Mouse (Mus musculus): ENCODE results near the gene Zfp362.
A peak's percentile ranks its signal among the peaks of the same experiment; 100 is the strongest.

Zfp362 gene

GRCm38 (mm10) chr4:128727721-128728430 lies 78.0 kb downstream of the Zfp362 start:
- peak; percentile 81 for DNase-seq

DNA sequence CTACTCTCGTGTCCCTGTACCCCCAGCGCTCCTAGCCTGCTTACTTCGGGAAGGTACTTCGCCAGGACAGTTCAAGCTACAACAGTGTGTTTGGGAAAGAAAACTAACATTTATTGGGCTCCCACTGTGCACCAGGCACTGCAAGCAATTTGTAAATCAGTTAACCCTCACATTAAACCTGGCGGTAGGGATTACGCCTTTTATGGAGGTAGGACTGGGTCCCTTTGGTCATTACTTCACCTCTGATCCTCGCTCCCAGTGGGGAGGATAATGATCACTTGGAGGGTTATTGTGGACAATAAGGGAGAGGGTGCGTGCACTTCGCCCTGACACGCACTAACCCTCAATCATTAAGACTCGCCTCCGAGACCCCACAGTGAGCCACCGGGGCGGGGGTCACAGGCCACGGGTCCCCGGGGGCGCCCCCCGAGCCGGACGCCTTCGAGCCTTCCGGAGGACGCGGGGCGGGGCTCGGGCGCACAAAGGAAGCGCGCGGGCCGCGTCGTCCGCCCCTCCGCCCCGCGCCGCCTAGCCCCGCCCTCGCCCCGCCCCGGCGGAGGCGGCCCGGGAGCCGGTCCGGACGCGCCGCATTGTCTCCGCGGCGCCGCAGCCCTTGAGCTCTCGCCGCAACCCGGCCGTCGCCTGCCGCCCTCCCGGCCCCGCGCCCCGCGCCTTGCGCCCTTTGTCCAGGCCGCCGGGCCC lies 78.7 kb downstream of the Zfp362 start:
- DNase-seq: peak; percentile 93

DNA sequence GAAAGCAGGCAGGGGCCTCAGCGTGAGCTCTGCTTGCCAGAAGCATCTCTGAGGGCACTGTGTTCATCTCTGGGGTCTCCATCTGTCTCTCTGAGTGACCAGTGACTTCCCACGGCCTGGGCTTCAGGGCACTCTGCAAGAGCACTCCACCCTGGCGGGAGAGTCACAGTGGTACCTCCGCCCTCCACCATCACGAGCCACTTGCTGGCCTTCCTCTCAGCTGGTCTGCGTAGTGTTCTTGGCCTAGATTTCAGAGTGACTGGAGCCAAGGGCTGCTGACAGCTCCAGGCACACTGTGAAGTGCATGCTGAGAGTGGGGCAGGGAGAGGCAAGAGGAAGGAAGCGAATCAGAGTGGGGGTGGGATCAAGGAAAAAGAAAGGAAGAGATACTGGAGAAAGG lies 81.8 kb downstream of the Zfp362 start:
- DNase-seq: no peak

GRCm38 (mm10) chr4:128723431-128723830 lies 82.4 kb downstream of the Zfp362 start:
- DNase-seq: no peak
